Mouse (Mus musculus) midbrain, embryonic 10.5 days (tissue): ENCODE measurements around the gene Mex3a. TPM values are rescaled to one million over a fixed set of nuclear protein-coding genes. Genes with fewer than 3 reads are reported as not detected.

ENCODE experiments used
- DNase-seq: peaks from one replicate; pipeline ENCODE4 v3.0.0-alpha.2; 2017; ENCODE audit warnings: low spot score
- H3K27ac ChIP-seq: fragments of 300-500 bp; sonication (generic); replicated peaks from 2 replicates; pipeline ENCODE4 v1.5.1; 2016; ENCODE audit warnings: mild to moderate bottlenecking
- H3K27me3 ChIP-seq: fragments of 300-500 bp; sonication (generic); 2 replicates; pipeline ENCODE4 v1.6.1; 2016; ENCODE audit warnings: low read depth, mild to moderate bottlenecking; ENCODE audit not compliant: poor library complexity, severe bottlenecking
- H3K36me3 ChIP-seq: fragments of 300-500 bp; sonication (generic); 2 replicates; pipeline ENCODE4 v1.6.1; 2016; ENCODE audit warnings: mild to moderate bottlenecking, moderate library complexity
- H3K4me1 ChIP-seq: fragments of 300-500 bp; sonication (generic); 2 replicates; pipeline ENCODE4 v1.6.1; 2016
- H3K4me3 ChIP-seq: fragments of 300-500 bp; sonication (generic); 2 replicates; pipeline ENCODE4 v1.5.1; 2016; ENCODE audit warnings: mild to moderate bottlenecking, moderate library complexity
- H3K9me3 ChIP-seq: fragments of 300-500 bp; sonication (generic); replicated peaks from 2 replicates; pipeline ENCODE4 v1.6.1; 2016; ENCODE audit warnings: mild to moderate bottlenecking
- WGBS: fragments of 180-500 bp; shearing (Covaris S2); methylation state at CpG from one replicate; pipeline ENCODE4 v1.1.7; 2016; 5-methylcytosine and 5-hydroxymethylcytosine counted together
- polyA plus RNA-seq: library from polyadenylated mRNA; unstranded; fragments of >200 nt; fragmentation: Nextera tagmentation; extraction: Ambion mirVana; gene quantifications from 2 replicates; pipeline ENCODE4 v1.2.1, GENCODE M21; 2016

Gene Mex3a
- polyA plus RNA-seq = 27.7 and 33.8 TPM in 2 replicates

DNA sequence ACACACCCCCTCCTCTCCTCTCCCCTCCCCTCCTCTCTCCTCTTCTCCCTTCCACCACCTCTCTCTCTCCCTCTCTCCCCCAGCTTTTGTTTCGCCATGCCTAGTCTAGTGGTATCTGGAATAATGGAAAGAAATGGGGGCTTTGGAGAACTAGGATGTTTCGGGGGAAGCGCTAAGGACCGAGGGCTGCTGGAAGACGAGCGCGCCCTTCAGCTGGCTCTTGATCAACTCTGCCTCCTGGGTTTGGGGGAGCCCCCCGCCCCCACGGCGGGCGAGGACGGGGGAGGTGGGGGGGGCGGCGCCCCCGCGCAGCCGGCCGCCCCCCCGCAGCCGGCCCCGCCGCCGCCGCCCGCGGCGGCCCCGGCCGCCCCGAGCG is at the start of gene Mex3a:
TSS of gene Mex3a (plus strand) at position 97 of the 376 bp plus-strand sequence.
- H3K36me3 ChIP-seq = peaks cover 36% of the 10 kb centered on the region
- H3K4me3 ChIP-seq = peak within 1 kb of the TSS; percentile 87
- H3K9me3 ChIP-seq = no peaks in the 10 kb centered on the region
- H3K4me1 ChIP-seq = peaks cover 73% of the 10 kb centered on the region
- no peak for DNase-seq
- no peaks in the 10 kb centered on the region for H3K27me3 ChIP-seq
- WGBS = 1% methylated on average over 29 of the region's 31 CpGs
- peak within 1 kb of the TSS; percentile 100 for H3K27ac ChIP-seq

DNA sequence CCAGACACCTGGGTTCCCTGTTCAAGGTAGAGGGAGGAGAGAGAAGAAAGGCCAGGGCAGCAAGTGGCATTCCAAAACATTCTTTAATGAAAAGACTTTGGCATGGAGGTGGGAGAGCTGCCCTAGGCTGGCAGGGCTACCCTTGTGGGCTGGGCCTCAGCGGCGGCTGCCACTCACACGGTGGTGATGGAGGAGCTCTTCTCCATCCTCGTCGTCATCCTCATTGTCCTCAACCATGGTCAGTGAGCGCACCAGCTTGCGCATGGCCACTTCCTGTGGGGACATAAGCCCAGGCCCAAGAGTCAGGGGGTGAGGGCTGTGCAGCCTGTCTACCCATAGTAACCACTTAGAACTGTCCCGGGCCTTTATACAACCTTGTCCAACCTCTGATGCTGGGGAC is 49.1 kb upstream of the Mex3a start:
- Histone ChIP-seq H3K4me1 (peaks cover 24% of the 10 kb centered on the region), H3K9me3 (no peaks in the 10 kb centered on the region), H3K27me3 (peaks cover 78% of the 10 kb centered on the region), H3K36me3 (no peaks in the 10 kb centered on the region), H3K27ac (no peak overlapping the region), H3K4me3 (no peak overlapping the region)
- whole genome bisulfite sequencing = 80% methylated on average over 8 of the region's 8 CpGs
- DNase-seq = no peak

DNA sequence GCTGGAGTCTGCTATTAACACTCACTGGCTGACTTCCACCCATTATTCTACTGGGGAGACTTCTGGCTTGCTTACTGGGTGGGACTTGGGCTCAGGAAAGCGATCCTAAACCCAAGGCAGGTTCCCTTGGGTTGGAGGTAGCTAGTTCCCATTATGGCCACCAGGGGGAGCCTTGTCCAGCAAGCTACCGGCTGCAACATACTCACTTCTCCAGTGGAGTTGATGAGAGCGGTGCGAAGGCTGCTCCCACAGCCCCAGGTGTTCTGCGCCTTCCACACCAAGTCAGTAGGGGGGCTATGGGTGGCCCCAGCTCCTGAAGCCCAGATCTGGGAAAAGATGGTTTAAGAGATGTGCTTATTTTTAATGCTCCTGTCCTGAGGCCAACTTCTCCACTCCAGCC is 48.6 kb upstream of the Mex3a start:
- H3K27ac ChIP-seq = no peak overlapping the region
- 8% methylated on average over 5 of the region's 5 CpGs for WGBS
- H3K4me3 ChIP-seq = no peak overlapping the region
- no peaks in the 10 kb centered on the region for H3K9me3 ChIP-seq
- no peaks in the 10 kb centered on the region for H3K36me3 ChIP-seq
- peak; percentile 82 for DNase-seq
- peaks cover 29% of the 10 kb centered on the region for H3K4me1 ChIP-seq
- H3K27me3 ChIP-seq = peaks cover 83% of the 10 kb centered on the region

DNA sequence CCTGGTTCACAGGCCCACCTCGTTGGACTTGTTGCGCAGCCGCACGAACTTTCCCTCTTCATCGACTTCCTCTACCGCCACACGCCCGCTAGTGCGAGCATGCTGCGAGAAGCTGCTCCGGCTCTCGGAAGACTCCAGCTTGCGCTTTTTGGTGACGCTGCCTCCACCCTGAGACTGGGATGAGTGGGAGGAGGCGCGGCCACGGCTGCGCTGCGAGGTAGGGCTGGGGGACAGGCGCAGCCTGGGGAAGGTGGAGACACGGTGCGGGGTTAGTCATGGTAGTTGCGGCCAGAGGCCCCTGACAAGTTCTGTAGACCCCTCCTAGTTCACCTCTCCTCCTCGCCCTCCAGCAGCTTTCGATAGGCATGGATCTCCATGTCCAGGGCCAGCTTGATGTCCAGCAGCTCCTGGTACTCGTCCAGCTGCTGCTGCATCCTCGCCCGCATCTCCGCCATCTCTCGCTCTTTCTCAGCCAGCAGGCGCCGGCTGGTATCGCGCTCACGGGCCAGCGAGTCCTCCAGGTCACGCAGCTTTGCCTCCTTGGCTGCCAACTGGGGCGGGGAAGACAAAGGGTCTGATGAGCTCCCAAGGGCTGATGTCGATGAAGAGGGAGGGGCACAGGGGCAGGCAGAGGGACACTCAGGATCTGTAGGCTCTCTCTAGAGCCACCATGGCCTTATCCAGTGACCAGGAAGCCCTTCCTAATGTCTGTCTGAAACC is 47.4 kb upstream of the Mex3a start:
- peak overlapping the region; percentile 55 for H3K4me3 ChIP-seq
- H3K4me1 ChIP-seq = peaks cover 36% of the 10 kb centered on the region
- H3K36me3 ChIP-seq = no peaks in the 10 kb centered on the region
- H3K9me3 ChIP-seq = no peaks in the 10 kb centered on the region
- peak overlapping the region; percentile 58; the same call in 1 of the 2 replicates for H3K27ac ChIP-seq
- 9% methylated on average over 39 of the region's 39 CpGs for WGBS
- peak; percentile 61 for DNase-seq
- peaks cover 94% of the 10 kb centered on the region for H3K27me3 ChIP-seq

DNA sequence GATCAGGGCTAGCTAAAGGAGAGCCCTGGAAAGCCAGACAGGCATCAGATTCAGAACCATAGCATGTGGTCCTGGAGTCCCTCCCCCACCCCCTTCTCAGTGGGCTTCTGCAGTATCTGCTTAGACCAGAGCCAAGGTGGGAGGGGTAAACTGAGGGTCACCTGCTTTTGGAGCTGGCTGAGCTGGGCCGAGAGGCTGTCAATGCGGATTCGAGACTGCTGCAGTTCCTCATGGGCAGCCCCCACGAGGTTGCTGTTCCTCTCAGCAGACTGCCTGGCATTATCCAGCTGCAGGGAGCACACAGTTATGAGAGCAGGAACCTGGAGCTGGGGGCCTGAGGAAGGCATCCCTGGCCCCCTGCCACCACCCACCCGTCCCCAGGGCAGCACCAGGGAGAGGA is 46.2 kb upstream of the Mex3a start:
- Histone ChIP-seq H3K9me3 (no peaks in the 10 kb centered on the region), H3K27me3 (peaks cover 97% of the 10 kb centered on the region), H3K4me3 (no peak overlapping the region), H3K27ac (no peak overlapping the region), H3K4me1 (peaks cover 36% of the 10 kb centered on the region), H3K36me3 (no peaks in the 10 kb centered on the region)
- no peak for DNase-seq
- 72% methylated on average over 5 of the region's 5 CpGs for WGBS

DNA sequence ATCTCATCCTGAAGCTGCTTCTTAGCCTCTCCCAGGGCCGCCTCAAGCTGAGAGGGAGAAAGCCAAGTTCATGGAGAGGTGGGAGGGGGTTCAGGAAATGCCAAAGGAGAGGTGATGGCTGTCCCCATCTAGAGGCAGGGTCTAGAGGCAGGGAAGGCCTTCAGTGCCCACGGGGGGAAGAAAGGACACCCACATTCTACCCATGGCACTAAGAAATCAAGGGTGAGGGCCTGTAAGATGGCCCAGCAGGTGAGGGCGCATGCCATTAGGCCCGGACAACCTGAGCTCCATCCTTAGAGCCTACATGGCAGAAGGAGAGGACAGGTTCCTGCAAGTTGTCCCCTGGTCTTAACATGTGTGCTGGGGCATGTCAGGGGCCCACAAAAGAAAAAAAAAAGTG is 45.3 kb upstream of the Mex3a start:
- Histone ChIP-seq H3K27me3 (peaks cover 93% of the 10 kb centered on the region), H3K36me3 (no peaks in the 10 kb centered on the region), H3K4me1 (peaks cover 36% of the 10 kb centered on the region), H3K4me3 (no peak overlapping the region), H3K27ac (no peak overlapping the region), H3K9me3 (no peaks in the 10 kb centered on the region)
- DNase-seq = no peak
- WGBS = 67% methylated on average over 4 of the region's 4 CpGs

DNA sequence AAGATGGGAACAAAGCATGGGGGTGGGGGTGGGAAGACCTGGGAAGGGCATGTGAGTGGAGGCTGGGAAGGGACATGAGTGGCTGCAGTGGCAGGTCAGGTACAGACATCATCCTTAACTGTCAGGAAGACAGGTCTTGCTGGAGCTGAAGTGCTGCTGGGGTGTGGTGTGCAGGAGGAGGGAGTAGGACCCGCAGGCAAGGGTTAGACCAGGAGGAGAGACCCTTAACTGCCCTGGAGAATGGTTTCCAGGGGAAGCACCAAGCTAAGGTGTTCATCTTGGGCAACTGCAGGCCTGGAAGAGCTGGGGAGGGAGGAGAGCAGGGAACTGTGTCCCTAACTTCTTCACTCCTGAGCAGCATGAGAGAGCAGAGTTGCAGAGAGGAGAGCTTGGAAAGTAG is 44.8 kb upstream of the Mex3a start:
- Histone ChIP-seq H3K4me1 (peaks cover 34% of the 10 kb centered on the region), H3K27me3 (peaks cover 87% of the 10 kb centered on the region), H3K9me3 (no peaks in the 10 kb centered on the region), H3K27ac (no peak overlapping the region), H3K36me3 (no peaks in the 10 kb centered on the region), H3K4me3 (no peak overlapping the region)
- DNase-seq = no peak
- 85% methylated on average over 1 of the region's 1 CpGs for WGBS

DNA sequence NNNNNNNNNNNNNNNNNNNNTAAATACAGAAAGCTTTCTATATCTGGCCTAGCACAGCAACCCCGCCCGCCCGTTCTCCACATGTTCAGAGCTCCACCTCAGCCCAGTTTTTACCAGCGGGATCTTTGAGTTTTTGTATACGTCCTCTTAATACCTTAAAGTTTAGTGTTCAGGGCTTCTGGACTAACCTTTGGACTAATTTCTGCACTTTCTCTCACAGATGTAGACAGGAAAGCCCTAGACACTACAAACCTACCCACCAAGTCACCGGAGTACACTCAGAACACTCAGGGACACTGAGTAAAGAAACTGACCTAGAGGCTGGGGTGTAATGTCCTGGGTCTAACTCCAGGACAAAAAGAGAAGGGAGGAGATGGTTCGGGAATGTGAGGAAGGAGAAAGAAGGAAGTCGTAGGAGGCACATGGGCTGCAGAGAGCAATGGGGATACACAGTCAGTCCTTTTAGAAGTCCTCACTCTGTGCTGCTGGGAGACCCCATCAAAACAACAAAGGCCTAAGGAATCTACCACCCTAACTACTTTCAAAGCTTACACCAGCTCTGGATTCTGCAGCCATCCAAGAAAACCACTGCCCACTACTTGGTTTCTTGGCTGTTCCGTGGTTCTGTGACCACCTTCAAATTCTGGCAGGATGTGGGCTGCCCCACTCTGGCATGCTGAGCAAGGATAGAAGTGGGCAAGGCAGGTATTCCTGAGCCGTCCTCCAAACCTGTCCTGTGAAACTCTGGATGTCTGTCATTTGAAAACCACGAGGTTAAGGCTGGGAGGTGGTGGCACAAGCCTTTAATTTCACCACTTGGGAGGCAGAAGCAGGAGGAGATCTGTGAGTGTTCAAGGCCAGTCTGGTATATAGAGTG is 38.3 kb upstream of the Mex3a start:
- H3K27me3 ChIP-seq = peaks cover 38% of the 10 kb centered on the region
- H3K4me1 ChIP-seq = peaks cover 33% of the 10 kb centered on the region
- H3K36me3 ChIP-seq = no peaks in the 10 kb centered on the region
- DNase-seq = no peak
- no peaks in the 10 kb centered on the region for H3K9me3 ChIP-seq
- H3K27ac ChIP-seq = peak overlapping the region; percentile 86
- WGBS = 79% methylated on average over 11 of the region's 11 CpGs
- peak overlapping the region; percentile 11; the same call in 1 of the 2 replicates for H3K4me3 ChIP-seq

DNA sequence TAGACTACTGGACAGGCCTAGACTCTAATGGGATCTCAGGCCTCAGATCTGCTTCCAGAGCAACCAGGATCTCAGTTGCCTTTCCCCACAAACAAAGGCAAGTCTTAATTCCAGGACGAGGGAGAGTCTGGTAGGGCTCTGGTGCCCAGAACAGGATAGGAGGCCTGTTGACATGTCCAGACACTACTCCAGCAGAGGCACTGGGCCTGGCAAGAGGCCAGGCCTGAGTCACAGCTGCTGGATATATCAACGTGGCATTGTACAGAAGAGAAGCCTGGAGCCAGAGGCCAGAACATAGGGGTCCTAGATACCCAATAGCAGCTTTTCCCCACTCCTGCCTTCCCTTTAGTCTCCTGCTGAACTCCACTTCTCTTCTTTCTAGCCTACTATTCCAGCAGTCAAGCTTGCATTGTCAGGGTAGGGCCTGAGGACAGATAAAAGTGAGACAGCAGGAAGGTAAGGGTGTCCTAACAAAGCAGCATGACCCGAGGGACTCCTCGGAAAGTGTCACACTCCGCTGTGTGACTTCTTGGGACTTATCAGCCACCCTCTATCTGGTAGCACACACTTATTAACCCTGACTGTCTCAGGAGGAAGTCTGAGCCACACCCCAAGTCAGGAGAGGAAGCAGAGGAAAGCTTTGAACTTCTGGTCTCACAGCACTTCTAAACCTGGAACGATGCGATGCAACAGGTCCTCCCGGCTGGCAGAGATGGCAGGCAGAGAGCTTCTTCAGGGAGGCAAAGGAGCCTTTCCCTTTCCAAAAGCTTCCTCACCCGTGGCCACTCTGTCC is 37.2 kb upstream of the Mex3a start:
- Histone ChIP-seq H3K4me1 (peaks cover 30% of the 10 kb centered on the region), H3K27me3 (peaks cover 27% of the 10 kb centered on the region), H3K27ac (peak overlapping the region; percentile 52), H3K36me3 (no peaks in the 10 kb centered on the region), H3K4me3 (no peak overlapping the region), H3K9me3 (no peaks in the 10 kb centered on the region)
- 75% methylated on average over 9 of the region's 9 CpGs for WGBS
- no peak for DNase-seq

DNA sequence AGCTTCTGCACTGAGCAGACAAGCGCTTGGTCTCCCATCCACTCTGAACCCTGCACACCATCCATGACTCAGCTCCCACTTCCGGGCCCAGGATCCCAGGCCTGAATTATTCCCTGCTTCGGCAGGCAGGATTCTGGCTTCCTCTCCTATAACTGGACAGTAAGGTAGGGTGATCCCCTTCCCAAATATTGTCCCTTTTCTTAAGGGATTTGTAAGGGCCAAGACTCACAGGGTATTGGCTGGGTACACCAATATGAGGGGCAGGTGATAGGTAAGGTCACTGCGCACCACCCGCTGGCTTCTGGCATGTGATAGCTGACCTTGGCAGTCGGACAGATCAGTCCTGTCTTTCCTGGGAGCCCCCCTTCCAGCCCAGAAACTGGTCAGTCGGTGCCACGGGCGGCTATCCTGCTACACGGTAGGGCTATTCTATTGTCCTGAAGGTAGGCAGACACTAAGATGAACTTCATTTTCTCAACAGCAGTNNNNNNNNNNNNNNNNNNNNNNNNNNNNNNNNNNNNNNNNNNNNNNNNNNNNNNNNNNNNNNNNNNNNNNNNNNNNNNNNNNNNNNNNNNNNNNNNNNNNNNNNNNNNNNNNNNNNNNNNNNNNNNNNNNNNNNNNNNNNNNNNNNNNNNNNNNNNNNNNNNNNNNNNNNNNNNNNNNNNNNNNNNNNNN is 36.3 kb upstream of the Mex3a start:
- DNase-seq = no peak
- H3K27ac ChIP-seq = no peak overlapping the region
- peaks cover 37% of the 10 kb centered on the region for H3K4me1 ChIP-seq
- H3K36me3 ChIP-seq = no peaks in the 10 kb centered on the region
- H3K9me3 ChIP-seq = no peaks in the 10 kb centered on the region
- WGBS = 87% methylated on average over 10 of the region's 10 CpGs
- peaks cover 24% of the 10 kb centered on the region for H3K27me3 ChIP-seq
- H3K4me3 ChIP-seq = no peak overlapping the region

DNA sequence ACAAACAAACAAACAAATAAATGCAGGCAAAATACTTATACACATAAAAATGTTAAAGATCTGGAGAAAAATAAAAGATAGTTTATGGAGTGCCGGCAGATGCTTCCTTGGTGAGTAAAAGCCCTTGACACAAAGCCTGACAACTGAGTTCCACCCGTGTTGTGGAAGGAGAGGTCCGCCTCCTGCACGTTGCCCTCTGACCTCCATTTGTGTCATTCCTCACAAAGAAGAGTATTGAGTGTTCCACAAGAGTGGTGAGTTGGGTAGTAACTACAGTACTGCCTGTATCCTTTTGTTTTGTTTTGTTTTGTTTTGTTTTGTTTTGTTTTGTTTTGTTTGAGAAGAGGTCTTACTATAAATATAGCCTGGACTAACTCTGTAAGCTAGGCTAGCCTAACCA is 32.6 kb upstream of the Mex3a start:
- H3K36me3 ChIP-seq = no peaks in the 10 kb centered on the region
- no peak overlapping the region for H3K27ac ChIP-seq
- H3K9me3 ChIP-seq = no peaks in the 10 kb centered on the region
- peaks cover 49% of the 10 kb centered on the region for H3K4me1 ChIP-seq
- no peak overlapping the region for H3K4me3 ChIP-seq
- 77% methylated on average over 4 of the region's 4 CpGs for WGBS
- H3K27me3 ChIP-seq = peaks cover 47% of the 10 kb centered on the region
- DNase-seq = no peak

DNA sequence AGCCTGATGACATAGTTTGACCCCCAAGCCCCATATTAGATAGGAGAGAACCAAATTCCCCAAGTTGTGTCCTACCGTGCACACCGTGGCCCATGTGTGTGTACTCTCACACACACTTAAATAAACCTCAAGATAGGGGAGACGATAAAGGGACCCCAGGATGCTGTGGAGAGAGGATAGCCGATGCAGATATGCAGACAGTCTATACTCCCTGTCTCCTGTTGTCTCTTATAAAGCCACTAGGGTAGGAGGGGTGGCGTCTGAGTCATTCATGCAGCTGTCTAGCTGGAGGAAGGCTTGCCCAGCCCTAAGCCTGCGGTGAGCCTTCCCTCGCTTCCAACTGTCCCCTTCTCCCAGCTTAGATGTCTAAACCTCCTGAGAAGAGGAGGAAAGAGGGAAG is 32.1 kb upstream of the Mex3a start:
- Histone ChIP-seq H3K27me3 (peaks cover 46% of the 10 kb centered on the region), H3K36me3 (no peaks in the 10 kb centered on the region), H3K27ac (0 out of 2 replicates have a peak overlapping the region, but pooled peaks have one; percentile 28), H3K4me3 (no peak overlapping the region), H3K9me3 (no peaks in the 10 kb centered on the region), H3K4me1 (peaks cover 43% of the 10 kb centered on the region)
- no peak for DNase-seq
- 81% methylated on average over 7 of the region's 7 CpGs for whole genome bisulfite sequencing
